Mouse (Mus musculus) CD4-positive, CD25-positive, alpha-beta regulatory T cell, adult 4 months (primary cell): ENCODE measurements around the gene Atg5. TPM values are rescaled to one million over a fixed set of nuclear protein-coding genes. Genes with fewer than 3 reads are reported as not detected.

Experiments used
- ATAC-seq: one replicate; pipeline ENCODE4 v1.8.0; 2017
- polyA plus RNA-seq, 2 experiments: library from polyadenylated mRNA; unstranded; fragments of 100-300 nt; shearing (Covaris generic); gene quantifications; one replicate each; pipeline ENCODE4 v1.2.1; 2017

Gene Atg5
- polyA plus RNA-seq, 2 experiments from 2014 or later = 54.0 to 68.1 TPM

- ATAC-seq = no peak
Observed at GRCm38 (mm10) chr10:44391509-44392290, 123.5 kb downstream of the Atg5 start.

GRCm38 (mm10) chr10:44392855-44393254, 124.7 kb downstream of the Atg5 start:
- ATAC-seq = no peak

DNA sequence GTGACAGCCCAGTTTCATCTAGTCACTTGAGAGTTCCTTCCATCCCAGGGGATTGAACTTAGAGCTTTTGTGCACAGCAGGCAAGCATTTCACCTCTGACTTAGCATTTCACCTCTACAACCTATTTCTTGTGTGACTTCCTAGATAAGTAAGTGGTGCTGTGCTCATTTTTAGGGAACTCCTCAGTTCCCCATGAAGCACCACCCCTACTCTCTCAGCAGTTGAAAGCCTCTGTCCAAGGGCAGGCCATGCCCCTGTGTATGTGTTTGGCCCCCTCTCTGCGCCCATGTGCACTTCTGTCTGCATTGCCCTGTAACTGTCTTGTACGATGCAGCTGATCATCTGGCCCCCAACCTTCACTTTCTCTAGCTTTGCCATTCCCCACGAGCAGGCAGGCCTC, 132.0 kb downstream of the Atg5 start:
- peak; percentile 13 for ATAC-seq

- peak; percentile 61 for ATAC-seq
Observed at GRCm38 (mm10) chr10:44400602-44401001, 132.4 kb downstream of the Atg5 start.

GRCm38 (mm10) chr10:44401600-44401999, 133.4 kb downstream of the Atg5 start:
- no peak for ATAC-seq

- peak; percentile 48 for ATAC-seq
Observed at GRCm38 (mm10) chr10:44403415-44403814, 135.3 kb downstream of the Atg5 start.

DNA sequence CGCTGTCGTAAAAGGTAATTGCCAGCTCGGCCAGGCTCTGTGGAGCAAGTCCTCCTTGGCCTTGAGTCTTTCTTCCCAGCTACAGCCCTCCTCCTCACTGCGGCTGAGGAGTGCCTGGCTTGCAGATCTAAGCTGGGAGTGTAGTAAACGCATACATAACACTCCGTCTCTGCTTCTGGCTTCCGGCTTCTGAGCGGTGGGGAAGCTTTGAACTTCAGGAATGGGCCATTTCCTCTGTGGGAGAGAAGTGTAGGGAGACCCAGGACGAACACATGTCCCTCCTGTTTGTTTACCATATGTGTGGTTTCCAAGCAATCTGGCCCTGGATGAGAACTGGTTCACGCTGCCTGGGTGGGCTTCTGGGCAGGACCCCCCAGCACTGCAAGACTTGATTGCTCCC, 140.9 kb downstream of the Atg5 start:
- no peak for ATAC-seq

GRCm38 (mm10) chr10:44409958-44410357, 141.8 kb downstream of the Atg5 start:
- no peak for ATAC-seq

Other genes with a start within 250 kb of the Atg5 start
- gene Crybg1, start 119.5 kb upstream of the Atg5 start, polyA plus RNA-seq = 10 to 100 TPM; 23.9 to 24.8 TPM